Mouse (Mus musculus) spleen, postnatal 4 days (tissue): ENCODE measurements at regions not wholly inside any gene's neighbourhood (a gene's known extent, or its start where the extent isn't known, plus 50 kb on each side); places are given as distances from the start of the nearest gene placed in this dataset.

Experiments
- DNase-seq, 2 experiments: peaks; one replicate each; pipeline ENCODE4 v3.0.0; 2022; ENCODE audit warnings: low spot score in 2 of 2

DNA sequence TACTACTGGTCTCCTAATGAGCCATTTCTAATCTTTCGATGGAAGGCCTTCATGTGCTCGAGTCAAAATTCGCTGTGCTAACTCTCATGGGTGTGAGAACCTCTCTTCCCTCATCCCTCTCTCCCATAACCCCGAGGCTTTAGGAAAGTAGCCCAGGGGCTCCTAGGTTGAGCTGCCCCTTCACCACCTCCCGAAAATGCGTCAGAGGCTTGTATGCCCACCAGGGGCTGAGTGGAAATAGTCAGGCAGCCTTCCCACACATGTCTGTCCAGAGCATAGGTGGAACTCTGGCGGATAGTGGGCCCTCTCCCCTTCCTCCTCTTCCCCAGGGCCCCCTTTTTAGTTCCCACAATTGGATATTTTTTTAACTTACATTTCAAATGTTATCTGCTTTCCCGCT, 56.5 kb upstream of the Gm15085 start:
- DNase-seq = peak in 1 of 2 experiments; percentile 54
